Mouse (Mus musculus): ENCODE data around the gene Cpm.
"Not testable (repeated sequence)": the region's sequence is repeated elsewhere in the genome, so short reads cannot be mapped to it uniquely, and the experiment has no call there.

The Cpm gene

DNA sequence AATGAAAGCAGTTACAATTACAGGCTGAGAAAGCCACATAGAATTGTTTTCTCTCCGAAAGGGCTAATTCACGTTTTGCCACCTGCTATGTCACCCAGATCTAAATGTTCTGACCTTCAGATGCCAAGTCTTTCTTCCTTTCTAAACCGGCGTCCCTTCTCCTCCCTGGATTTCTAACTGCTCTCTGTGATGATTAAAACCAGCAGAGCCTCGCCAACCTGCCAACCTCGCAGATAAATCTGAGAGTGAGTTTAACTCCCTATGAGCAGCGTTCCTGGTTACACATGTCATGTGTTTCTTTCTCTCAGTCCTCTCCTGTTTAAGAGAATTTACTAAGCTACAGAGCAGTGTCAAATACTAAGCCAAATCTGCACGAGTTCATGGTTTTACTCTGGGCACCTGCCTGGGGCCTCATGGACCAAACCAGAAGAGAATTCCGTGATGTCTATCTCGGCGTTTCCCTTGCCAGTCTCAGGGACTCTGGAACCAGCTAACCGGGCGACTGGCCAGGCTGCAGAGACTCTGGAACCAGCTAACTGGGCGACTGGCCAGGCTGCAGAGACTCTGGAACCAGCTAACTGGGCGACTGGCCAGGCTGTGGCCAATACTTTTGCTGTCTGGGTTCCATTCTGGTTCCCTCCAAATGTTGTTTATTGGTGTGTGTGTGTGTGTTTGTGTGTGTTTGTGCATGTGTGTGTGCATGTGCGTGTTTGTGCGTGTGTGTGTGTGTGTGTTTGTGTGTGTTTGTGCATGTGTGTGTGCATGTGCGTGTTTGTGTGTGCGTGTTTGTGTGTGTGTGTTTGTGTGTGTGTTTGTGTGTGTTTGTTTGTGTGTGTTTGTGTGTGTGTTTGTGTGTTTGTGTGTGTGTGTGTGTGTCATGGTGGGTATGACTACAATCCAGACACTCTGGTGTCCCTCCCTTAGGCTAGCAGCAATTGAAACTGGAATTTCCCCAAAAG lies 89.1 kb downstream of the Cpm start:
- DNase-seq (ENCODE audit: low read depth): no peak

DNA sequence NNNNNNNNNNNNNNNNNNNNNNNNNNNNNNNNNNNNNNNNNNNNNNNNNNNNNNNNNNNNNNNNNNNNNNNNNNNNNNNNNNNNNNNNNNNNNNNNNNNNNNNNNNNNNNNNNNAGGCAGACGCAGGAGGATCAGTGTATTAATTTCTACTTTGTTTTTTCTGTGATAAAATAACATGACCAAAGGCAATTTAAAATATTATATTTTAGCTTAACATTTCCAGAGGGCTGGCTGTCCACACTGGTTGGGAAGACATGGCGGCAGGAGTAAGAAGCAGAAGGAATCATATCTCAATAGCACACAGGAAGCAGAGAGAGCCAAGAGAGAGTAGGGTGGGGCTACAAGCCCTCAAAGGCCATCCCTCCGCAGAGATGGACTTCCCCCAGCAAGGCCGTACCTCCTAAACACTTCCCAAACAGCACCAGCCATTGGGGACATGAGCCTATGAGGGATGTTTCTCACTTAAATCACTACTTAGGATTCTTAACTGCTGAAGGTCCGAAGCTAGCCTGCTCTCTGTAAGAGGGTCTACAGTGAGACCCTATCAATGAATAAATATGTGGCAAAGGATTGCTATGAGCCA lies 94.9 kb downstream of the Cpm start:
- no peak for DNase-seq (ENCODE audit: low read depth)

DNA sequence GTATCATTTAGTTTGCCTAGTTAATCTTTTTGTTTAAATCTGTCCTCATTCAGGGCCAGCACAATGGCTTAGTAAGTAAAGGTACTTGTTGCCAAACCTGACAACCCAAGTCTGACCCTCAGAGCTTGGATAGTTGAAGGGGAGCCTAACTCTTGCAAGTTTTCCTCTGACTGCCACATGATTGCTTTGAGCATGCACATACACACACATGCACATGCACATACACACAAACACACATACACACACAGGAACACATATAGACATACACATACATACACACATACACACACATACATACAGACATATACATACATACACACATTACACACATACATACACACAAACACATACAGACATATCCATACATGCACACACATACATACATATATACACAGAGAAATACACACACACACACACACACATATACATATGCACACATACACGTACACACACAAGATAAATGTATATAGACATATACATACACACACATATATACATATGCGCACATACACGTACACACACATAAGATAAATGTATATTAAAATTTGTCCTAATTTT lies 95.6 kb downstream of the Cpm start:
- no peak for DNase-seq (ENCODE audit: low read depth)

DNA sequence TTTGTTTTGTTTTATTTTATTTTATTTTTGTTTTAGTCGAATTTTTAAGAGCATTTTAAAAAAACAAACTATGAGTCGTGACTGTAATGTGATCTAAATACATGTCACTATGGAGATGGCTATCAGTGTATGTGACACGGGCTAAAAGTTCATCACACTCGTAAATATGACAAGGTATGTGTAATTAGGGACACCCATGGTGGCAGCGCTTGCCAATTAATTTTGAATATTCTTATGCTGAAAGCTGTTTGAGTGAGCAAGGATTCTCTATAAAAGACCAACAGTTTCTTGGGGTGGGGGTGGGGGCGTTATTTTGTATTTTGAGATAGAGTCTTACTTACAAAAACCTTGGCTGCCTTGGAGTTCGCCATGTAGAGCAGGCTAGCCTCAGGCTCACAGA lies 96.4 kb downstream of the Cpm start:
- no peak for DNase-seq (ENCODE audit: low read depth)

DNA sequence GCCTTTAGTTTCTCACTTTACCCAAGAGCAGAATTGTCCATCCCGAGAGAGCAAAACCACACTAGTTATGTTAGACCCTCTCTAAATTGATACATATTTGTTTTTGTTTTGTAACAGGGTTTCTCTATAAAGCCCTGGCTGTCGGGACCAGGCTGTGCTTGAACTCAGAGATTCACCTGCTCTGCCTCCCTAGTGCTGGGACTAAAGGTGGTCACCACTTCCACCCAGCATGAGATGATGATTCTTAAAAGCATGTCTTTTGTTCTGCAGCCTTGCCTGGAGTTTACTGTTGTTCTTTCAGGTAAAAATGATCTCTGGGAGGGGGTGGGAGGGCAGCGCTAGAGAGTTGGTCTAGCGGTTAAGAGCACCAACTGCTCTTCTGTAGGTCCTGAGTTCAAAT lies 97.0 kb downstream of the Cpm start:
- no peak for DNase-seq (ENCODE audit: low read depth)

DNA sequence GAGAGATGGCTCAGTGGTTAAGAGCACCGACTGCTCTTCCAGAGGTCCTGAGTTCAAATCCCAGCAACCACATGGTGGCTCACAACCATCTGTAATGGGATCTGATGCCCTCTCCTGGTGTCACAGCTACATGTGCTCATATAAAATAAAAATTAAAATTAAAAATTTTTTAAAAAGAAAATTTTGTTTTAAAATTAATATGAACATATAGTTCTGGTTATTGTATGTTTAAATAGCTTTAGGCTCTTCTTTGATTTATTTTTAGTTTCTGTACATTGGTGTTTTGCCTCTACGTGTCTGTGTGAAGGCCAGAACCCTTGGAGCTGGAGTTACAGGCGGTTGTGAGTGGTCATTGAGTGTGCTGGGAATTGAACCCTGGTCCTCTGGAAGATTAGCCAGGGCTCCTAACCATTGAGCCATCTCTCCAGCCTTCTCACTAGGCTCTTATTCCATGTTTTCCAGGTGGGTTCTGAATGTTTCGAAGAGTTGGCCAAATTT lies 97.6 kb downstream of the Cpm start:
- no peak for DNase-seq (ENCODE audit: low read depth)

DNA sequence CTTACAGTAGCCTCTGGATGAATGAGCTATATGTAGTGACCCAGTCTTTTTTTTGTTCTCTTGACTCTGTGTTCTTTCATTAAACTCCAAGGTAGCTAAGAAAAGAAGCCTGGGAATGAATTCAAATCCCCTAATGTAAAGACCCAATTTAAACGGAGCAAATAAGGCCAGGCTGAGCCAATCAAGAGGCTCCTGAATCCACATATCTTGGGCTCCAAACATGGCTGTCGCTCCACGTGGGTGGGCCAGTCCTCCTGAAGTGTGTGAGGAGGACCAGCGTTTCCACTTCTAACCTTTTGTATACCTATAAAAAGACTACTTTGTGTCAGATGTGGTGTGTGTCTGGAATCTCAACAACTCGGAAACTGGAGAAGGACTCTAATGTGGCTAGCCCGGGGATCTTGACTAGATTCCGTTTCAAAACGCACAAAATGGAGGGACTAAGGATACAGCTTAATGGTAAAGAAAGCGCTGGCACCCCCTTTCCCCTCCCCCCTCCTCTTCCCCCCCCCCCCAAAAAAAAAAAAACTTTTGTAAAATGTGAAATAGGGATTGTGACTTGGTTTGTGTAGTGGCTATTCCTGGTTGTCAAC lies 98.3 kb downstream of the Cpm start:
- no peak for DNase-seq (ENCODE audit: low read depth)

DNA sequence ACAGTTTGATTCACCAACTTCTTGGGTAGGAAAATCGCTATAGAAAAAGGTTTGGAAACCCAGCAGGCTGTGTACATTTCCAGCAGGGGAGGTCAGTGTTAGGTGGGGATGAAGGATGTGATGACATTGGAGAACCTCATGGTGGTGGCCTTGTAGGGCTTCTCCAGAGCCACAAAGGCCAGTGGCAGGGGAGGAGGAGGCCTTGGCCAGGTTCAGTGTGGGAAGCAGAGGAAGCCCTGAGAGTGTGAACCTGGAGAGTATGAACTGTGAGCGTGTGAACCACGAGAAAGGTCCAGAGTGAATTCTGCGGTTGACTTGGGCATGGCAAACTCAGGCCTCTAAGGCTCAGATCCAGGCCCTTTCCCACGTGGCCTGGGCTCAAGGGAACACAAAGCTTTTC lies 99.3 kb downstream of the Cpm start:
- no peak for DNase-seq (ENCODE audit: low read depth)

DNA sequence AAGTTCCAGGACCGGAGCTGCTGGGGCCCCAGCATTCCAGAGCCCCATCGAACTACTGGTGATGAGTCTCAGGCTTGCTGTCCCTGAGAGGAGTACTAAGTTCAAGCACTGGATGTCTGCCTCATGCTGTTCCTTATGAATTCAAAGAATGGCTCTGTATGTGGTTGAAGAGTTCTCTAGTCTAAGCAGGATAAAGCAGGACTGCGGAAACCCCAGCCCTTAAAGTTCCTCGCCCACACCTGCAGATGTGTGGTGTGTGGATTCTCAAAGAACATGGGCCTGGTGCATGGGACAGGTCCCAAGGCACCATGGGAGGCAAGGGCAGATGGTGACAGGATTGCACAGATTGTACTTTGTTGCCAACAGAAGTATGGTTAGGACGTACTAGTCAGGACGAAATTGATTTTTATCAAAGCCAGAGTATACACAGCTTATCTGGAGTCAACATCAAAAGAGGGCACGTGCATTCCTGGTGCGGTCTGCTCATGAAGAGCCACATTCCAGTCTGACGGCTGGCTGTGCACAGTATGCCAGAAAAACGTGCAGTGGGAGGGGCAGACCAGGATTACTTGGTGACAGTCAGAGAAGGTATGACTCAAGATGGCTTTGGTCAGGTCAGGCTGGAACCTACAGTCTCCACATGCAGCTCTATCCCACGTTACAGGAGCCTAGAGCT lies 100.0 kb downstream of the Cpm start:
- no peak for DNase-seq (ENCODE audit: low read depth)

DNA sequence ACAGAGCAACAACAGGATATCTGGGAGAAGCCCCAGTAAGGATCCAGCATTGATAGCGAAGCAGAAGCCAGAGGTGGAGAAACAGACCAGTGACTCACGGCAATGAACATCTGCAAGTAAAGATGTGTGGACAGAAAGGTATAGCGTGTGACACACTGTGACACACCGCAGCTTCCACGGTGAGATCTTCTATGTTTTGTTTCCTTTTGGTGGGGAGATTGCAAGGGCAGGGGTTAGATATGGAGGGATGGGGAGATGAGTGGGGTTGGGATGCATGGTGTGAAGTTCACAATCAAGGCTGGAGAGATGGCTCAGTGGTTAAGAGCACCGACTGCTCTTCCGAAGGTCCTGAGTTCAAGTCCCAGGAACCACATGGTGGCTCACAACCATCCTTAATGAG lies 100.8 kb downstream of the Cpm start:
- DNase-seq (ENCODE audit: low read depth): no peak

DNA sequence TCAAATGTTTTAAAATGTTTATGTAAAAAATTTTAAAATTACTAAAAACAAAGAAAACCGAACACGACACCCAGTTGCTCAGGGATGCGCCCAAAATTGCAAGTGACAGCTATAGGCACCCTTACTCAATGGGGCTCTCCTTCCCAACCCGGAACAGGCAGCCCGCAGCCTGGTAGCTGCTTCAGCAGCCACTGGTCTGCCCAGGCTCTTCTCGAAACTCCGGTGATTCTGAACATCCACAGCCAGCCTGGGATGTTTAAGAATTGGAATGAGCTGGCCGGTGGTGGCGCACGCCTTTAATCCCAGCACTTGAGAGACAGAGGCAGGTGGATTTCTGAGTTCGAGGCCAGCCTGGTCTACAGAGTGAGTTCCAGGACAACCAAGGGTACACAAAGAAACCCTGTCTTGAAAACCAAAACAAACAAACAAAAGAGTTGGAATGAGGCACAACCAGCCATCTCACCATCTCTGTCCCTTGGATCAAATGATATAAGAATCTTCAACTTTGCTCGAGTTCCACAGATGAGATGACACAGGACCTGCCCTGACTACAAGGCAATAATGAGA lies 101.4 kb downstream of the Cpm start:
- DNase-seq (ENCODE audit: low read depth): no peak

DNA sequence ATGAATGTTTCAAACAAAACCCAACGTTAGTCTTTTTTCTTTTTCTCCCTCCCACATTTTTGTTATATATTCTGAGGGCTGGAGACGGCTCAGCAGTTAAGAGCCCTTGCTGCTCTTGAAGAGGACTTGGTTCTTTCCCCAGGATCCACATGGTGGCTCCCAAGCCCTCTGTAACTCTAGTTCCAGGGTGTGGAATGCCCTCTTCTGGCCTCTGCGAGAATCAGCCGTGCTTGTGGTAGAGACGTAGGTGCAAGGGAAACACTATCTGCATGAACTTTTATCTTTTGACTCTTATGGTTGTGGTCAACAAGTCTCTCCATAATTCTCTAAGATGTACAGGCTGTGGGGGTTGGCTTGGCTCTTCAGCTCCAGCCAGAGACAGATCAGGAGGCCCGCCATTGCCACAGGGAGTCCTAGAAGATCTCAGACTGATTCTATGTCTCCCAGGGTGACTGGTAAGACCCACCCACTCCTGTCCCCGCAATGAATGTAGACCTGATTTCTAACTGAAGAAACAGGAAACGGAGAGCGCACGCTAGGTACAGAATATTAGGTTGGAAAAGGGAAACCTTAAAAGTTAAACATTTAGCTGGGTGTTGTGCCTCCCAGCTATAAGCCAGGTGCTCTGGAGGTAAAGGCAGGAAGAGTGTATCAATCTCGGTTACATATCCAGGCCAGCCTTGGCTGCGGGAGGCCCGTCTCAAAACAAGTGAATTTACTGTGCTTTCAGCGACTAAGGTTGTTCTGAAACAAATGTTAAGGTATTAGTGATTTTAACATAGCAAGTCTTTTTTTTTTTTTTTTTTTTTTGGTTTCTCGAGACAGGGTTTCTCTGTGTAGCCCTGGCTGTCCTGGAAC lies 102.2 kb downstream of the Cpm start:
- DNase-seq (ENCODE audit: low read depth): peak; percentile 89

DNA sequence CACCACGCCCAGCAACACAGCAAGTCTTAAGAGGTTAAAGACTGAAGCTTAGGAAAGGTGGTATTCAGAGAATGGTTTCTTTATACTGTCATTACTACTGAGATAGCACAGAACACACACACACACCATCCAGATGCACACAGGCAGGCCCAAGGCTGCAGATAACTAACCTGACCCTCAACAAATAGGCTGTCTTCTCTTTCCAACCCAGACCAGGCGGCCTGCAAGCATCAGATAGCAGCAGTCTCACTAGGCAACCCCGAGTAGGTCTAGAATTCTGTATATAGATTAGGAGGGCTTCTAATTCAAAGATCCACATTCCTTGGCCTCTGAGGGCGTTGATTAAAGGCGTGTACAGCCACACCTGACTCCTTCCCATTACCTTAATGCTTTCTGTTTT lies 102.9 kb downstream of the Cpm start:
- DNase-seq (ENCODE audit: low read depth): no peak

DNA sequence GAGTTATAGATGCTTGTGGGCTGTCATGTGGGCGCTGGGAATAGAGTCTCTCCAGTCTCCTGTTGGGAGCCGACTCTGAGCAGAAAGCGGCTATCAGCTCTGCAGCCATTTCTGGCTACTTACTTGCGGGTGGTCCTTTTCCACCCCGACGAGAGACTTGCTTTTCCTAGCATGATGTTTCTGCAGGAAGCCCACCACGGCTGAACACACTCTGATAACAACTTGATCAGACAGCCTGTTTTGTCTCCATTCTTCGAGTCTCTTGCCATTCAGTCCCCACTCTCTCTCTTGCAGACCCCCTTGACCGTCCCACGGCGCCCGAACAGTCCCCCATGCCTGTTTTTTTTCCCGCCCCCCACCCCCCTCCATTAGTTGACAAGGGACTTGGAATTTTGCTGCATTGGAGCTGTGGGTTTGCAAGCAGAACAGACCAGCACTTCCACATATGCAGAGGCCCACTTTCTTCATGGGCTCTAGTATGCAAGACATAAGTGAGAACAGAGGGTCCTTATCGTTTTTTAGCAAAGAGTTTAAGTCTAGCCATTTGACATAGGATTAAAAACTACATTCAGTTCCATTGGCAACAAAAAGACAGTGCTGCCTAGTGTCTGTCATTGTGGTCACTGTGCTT lies 103.8 kb downstream of the Cpm start:
- DNase-seq (ENCODE audit: low read depth): no peak

DNA sequence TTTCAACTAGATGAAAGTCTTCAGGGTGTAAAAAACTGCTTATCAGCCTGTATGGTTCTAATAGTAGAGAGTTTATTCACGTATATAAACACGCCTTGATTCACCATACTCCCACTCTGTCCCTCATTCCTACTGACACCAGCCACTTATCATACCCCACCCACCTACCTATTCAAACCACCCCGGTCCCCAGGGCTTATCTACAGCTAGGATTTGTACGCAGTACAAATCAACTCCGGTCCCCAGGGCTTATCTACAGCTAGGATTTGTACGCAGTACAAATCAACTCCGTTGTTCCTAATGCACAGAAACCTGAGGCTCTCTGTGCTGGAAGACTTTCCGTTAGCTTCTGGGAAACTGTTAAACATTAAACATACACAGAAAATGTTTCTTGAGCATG lies 104.3 kb downstream of the Cpm start:
- DNase-seq (ENCODE audit: low read depth): not testable (repeated sequence)

DNA sequence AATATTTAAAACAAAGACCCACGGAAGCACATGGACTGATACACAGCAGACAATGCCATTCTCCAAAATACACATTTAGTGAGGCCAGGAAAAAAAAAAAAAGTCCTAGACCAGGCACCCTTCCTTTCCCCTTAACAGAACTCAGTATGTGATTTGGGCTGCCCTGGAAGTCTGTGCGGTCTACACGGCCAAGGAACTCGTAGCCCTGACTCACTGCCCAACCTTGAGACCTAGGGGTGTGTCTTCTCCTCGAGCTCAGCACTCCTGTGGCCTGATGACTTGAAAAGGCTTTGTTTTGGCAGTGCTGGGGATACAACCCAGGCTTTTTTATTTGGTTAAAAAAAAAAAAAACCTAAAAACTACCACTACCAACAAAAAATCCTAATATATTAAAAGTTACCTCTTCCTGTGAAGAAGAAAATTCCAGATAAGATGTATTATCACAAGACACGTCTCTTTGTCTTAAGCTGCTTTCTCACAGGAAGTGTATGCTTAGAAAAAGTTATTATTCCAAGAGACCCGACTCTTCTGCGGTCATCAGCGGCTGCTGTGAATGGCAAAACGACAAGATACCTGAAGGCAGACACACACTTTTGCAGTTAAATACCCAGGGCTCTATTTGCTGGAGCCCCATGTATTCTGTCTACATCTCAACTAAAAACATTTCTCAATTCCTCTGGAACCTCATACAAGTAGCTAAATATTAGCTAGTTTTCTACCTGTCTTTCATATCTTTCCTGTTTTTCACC lies 105.0 kb downstream of the Cpm start:
- not testable (repeated sequence) for DNase-seq (ENCODE audit: low read depth)

DNA sequence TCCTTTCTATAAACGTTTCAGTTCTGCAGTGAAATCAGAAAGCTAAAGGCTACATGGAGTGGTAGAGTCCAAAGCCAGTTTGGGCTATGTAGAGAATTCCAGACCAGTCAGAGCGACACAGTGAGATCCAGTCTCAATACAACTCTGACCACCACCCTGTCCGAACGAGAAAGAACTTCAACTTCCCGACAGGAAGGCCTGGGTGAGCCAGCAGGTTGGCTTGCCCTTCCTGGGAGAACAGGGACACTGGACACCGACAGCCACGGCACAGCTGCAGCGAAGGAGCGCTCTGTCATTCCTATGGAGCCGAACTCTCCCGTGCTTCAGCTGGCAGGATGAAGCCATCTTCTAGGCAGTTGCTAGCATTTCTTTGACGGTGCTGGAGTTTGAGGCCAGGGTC lies 106.1 kb downstream of the Cpm start:
- not testable (repeated sequence) for DNase-seq (ENCODE audit: low read depth)

DNA sequence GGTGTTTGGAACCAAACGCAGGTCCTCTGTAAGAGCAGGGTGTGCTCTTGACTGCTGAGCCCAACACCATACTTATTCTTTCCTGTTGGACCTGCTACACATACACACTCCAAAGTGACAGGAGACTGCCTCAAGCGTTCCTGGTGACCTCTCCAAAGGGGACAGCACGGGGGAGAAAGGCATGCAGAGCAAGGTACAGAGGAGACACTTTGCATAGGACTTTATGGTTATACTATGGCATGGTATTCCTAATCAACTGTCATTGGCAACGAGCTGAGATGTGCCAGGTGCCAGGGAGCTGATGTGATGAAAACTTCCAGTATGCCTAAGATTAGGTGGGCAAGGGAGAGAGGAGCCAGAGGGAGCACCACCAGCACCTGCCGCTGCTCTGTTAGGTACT lies 107.3 kb downstream of the Cpm start:
- DNase-seq (ENCODE audit: low read depth): no peak
